Mouse (Mus musculus): Measurements from ENCODE around the gene Mrc2.

DNA sequence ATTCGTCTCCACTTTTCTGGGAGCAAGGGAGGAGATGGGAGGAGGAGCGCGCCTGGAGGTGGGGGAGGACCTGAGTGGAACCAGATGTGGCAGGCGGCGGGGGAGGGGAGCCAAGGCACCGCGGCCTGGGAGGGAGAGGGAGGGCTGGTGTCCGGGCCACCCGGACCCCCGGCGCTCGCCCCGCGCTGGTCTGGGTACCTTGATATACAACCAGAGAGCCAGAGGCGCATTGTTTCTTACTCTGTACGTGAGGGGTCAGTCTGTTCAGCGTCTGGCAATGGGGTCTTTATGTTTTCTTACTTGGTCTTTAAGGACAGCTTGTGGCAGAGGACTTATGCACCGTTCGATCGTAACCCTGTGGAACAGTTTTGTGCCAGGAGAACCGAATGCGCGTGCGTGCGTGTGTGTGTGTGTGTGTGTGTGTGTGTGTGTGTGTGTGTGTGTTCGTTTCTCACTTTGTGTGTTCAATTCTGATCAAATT lies 698 bp downstream of the Mrc2 start:
- TF ChIP-seq CTCF (IDR thresholded peaks at IDR 0.05; ENCODE audit: low read depth), result no peak
- TF ChIP-seq EP300 (IDR thresholded peaks at IDR 0.05; ENCODE audit: low read depth), result no peak
